Mouse (Mus musculus) bone marrow, adult 2 months (tissue): ENCODE data around the gene Pde6c.

ENCODE experiments used
- CTCF ChIP-seq: fragments of 200-500 bp; IDR thresholded peaks from 2 replicates; pipeline ENCODE4 v1.5.1; 2011; ENCODE audit warnings: low read length, control low read depth; ENCODE audit not compliant: control insufficient read depth, insufficient read depth
- POLR2A ChIP-seq: fragments of 200-500 bp; IDR thresholded peaks from 2 replicates; pipeline ENCODE4 v1.6.1; 2011; ENCODE audit warnings: low read depth, mild to moderate bottlenecking, control low read depth, low read length, borderline replicate concordance; ENCODE audit not compliant: control insufficient read depth

DNA sequence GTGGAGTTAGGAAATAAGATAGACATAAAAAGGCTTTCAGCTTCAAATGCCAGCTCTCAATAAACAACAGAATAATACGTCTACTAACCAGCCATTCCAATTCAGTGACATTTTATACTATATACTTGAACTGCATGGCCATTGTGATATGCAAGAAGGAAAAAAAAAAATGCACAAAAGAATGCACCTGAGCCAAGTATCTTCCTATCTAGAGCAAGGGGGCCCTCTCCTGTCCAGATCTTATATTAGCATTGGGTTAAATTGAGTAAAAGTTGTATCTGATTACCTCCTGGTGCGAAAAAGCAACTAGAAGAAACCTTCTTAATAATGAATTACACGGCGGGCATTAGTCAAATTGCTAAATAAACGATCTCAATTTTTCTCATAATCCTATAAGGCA is 66.2 kb downstream of the Pde6c start:
- TF ChIP-seq CTCF (no peak), POLR2A (no peak)
